Mouse (Mus musculus) layer of hippocampus, adult 9-10 months (tissue): ENCODE measurements around the gene Rufy3.
A peak's percentile ranks its signal among the peaks of the same experiment; 100 is the strongest.

ENCODE experiments used
- DNase-seq: peaks from one replicate; pipeline ENCODE4 v3.0.0; 2022; ENCODE audit warnings: low spot score

The Rufy3 gene

DNA sequence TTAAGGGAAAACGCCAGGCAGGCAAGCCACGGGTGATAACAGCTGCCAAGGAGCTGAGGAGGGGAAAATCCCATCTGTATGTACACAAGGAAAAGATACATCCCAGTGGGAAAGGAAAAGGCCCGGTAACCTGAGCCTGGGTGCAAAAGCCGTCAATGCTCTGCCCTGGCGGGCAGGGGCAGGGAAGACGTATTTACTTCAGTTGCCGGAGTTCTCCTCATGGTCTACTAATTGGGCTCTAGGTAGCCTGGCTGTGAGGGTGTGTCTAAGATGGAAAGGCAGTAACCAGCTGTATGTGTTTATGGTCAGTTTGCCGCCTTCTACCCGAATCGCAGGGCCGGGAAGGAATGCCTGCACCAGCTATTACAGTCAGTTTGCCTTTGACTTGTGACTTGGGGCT is 64.3 kb downstream of the Rufy3 start:
- DNase-seq = no peak

DNA sequence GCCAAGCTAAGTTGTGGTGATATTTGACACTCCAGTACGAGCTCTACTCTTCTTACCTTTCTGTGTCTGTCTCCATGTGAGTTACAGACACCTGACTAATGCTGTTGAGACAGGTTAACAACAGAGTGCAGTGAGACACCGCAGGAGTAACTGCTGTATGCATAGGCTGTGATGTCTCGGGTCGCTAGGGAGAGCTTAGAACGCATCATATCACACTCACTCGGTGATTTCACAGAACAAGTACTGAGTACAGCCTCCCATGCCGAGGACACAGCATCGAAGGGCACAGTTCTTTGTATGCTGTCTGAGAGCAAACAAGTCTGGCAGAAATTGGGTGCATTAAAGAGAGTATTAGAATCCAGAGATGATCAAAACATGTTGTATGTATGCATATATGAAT is 65.1 kb downstream of the Rufy3 start:
- DNase-seq = no peak

DNA sequence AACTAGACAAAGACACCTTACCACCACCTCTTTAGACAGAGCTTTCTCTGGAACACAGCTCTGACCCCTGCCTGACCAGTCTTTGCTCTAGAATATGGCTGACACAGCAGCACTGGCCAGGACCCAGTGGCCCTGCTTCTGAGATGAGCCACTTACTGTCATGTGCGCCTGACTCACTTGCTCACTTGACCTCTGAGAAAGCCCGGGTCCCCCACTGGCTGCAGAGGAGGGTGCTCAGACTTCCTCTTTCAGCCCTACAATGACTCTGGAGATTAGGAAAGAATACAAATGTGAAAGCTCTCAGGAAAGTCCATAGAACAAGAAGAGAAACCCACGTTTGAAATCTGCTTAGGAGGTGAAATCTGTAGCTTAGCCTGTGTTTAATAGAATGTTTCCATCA is 66.0 kb downstream of the Rufy3 start:
- DNase-seq = peak; percentile 31

DNA sequence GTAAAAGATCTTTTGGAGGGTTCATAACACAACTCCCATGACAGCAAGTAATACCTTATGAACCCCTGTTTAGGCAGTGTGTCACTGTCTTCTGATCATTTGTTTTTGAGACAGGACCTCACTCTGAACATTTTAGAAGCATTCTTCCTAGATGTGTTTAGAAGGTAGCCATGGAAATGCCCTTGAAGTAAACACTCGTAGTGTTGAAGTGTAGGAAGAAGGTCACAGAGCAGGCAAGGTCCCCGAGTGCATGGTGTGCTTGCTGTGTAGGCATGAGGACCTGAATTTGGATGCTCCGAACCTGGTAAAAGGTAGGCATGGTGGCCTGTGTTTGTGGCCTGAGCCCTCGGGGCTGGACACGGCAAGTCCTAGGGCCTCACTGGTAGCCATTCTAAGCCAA is 66.7 kb downstream of the Rufy3 start:
- no peak for DNase-seq

DNA sequence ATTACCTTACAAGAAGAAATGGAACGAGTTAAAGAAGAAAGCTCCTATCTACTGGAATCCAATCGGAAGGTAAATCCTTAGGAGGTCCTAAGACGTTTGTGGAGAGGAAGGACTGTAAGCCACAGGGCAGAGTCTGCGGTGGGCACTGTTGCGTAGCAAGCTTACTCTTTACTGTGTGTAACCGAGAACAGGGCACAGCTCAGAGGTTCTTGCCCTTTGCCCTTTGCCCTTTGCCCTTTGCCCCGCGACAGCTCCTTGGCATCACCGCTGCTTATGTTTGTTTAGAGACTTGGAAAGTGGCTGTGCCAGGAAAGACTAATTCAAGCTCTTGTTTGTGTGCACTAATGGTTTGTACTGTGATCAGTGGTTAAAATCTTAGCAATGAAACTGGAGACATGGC is 67.6 kb downstream of the Rufy3 start:
- DNase-seq = no peak

DNA sequence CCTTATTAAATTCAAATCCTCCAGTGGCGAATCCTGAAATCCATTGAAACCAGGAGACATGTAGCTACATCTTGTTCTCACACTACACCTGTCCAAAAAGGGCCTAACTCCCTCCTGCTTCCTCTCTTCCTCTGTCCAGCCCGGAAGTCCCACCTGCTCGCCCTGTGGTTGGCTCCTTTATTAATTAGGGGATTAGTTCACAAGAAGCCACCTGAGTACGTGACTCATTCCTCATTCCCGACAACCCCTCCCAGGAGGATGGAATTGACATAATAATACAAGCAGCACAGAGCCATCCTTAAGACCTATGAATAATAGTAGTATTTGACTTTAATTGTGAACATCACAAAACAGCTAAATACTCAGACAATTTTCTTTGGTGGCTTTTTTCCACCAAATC is 69.2 kb downstream of the Rufy3 start:
- no peak for DNase-seq

DNA sequence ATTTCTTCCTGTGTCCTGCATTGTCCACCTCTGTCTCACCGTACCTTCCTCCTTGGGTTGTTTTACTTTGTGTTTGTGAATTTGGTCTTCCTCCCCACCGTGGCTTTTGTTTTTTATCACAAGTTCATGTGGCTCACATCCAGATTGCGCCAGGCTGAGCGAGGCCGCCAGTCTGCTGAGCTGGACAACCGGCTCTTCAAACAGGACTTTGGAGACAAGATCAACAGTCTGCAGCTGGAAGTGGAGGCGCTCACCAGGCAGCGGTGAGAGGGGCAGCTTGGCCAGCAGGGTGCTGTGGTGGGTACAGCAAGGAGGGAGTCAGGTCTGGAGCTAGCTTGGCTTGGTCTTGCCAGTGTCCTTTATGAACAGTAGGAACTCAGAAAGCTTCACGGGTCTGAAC is 77.9 kb downstream of the Rufy3 start:
- DNase-seq = no peak

DNA sequence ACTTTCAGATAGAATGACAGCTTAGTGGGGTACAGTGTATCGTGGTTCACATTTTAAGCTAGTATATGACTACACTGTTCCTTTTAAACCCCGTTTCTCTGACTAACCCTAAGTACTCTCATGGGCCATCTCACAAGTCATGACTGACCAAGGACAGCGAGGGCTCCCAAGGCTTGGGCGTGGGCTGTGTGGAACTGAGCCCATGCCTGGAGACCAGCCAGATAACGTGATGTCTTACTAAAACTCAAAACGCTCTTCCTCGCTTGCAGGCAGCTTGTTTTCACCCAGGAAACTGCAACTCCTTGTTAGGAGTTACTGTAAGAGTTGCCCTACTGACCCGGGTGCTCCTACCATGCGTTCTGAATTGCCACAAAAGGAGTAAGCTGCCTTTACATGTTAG is 78.7 kb downstream of the Rufy3 start:
- DNase-seq = no peak

DNA sequence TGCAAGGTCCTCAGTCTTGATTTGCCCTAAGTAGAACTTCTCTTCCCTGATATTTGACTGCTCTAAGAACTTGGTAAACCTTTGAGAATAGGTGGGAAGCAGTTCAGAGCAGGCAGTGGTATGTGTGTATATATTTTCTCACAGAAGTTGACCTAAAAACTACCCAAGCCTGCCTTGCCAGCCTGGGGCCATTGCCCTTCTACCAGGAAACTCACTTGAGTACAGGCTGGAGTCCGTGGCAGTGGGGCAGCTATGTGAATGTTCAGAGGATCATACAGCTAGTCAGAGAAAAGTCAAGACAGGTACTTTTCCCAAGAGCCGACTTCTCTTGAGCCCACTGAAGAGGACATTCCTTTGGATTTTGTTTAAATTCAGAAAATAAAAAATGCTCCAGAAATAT is 80.1 kb downstream of the Rufy3 start:
- no peak for DNase-seq

DNA sequence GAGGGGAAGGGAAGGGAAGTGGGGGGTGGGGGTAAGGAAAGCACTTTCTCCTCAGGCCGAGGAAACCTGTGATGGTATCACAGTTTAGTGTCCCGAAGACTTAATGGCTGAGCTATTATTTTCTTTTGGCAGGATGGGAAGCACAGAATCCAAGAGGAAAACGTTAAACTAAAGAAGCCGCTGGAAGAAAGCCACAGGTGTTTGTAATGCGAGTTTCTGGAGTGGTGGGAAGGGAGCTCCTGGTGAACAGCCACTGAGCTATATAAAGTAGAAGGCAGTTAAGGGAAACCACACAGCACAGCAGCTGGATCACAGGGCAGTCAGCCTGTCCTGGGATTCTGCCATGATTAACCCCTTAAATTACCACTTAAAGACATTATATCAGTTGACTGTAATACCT is 80.6 kb downstream of the Rufy3 start:
- no peak for DNase-seq

DNA sequence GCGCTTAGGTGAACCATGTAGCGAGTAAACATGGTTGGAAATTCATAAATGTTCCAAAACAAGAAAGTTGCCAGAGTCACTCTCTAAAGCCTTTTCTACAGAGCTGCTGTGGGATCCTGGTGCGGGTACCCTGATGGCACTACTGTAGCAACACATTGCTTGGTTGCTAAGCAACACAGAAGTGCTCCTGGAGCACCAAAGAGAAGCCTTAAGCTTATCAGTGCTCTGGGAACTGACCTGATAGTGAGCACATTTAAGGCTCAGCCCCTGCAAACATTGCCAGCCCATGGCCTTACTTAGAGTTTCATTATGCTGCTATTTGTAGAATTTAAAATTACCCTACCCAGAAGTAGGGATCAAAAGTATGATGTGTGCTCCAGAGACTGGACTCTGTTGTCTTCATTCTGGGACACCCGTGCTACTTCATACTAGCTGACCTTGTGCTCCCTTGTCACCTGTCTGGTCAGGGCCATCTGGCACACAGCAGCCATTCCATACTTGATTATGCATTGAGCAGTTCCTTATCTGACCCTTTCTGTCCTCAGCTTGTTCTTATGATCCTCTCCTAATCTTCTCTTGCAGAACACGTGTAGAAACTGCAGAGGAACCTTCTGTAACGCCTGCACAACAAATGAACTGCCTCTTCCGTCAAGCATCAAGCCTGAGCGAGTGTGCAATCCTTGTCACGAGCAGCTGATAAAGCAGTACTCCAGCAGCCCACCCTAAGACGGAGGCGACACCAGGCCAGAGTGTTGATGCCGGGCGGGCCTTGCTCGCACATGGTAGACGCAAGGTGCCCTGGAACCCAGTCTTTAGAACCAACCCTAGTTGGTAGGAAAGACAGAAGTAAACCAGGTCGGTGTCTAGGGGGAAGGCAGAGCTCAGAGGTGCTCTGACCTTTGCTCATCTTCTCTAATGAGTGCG is 84.7 kb downstream of the Rufy3 start:
- DNase-seq = no peak

DNA sequence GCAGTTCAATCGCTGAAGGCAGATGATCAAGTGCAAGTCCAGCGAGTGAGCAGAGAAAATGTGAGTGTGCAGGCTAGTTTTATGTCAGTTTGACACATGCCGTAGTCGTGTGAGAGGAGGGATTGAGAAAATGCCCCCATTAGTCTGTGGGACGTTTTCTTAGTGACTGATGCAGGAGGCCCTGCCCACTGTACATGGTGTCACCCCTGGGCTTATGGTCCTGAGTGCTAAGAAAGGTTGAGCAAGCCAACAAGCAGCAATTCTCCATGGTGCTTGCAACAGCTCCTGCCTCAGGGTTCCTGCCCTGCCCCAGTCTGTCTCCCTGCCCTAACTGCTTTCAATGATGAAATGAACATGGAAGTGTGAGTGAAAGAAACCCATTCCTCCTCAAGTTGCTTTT is 87.7 kb downstream of the Rufy3 start:
- no peak for DNase-seq

DNA sequence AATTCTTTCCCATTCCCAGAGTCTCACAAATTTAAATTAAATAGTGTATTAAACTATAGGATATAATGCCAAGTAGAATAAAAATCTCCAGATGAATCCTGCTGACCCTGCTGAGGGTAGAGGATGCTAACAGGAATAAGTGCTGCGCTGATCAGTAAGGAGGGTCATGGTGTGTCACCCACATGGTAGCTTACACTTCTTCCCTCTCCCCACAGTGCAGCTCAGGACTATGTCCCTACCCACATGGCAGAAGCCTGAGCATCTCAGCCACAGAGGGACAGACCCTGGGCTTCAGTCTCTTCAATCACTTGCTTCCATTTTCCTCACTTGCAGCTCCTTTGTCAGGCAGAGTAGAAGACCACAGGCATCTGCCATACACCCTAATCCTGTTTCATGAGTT is 93.0 kb downstream of the Rufy3 start:
- DNase-seq = no peak

DNA sequence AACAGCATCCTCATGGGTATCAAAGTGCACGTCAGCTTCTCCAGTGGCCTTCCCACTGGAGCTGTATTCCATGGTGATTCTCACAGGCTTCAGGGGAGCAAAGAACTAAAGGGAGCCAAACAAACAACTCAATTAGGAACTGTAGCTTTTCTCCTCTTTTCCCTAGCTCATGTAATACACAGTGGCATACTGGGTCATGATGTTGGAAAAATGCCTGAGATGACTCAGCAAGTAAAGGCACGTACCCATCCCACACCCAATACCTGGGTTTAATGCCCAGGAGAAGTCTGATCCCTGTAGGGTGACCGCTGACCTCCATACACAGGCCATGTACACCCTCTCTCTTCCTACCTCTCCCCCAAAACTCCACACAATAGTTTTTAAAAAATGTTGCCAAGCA is 98.3 kb downstream of the Rufy3 start:
- DNase-seq = no peak

DNA sequence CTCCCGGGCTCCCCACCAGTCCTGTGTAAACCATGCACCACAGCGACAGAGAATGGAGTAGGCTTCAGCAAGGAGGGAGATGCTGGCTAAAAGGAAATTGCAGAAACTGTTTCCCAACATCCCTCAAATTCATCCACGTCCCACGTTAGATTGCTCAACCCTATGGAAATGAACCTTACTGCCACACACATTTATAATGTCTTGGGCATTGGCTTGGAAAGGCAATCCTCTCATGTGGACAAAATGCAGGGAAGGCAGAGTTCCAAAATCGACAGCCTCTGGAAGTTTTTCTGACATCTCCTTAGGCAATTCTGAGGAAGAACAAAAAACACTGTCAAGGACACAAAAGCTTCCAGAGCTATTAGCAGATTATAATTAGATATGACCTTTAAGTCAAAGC is 99.0 kb downstream of the Rufy3 start:
- DNase-seq = no peak

DNA sequence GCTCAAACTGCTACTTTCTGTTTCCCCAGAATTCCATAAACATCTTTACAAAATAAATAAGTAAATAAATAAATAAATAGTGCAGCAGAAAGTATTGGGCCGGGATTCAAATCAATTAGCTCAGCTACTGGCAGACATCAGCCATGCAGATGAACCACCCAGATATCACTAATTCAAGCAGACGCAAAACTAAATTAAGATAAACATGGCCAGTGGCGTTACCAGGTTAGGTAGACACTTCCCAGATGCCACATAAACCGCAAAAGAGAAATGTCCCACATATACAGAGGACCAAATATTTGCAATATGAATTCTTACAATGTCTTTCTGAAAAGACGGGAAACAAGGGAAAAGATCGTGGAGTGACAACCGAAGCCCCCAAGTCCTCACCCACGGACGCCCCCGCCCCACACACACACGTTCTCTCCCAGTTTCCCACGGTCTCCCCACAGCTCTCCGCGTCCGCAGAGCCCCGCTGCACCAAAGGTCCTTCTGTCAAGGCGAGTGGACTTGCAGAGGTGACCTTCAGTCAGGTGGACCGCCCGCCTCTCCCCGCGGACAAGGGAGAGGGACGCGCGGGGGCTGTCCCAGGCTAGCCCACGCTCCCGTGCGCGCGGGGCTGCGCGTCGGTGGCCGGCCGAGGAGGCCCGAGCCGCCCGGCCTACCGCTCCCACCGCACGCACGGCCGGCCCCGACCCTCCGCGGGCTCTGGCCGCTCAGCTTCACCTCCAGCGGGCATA is 110.0 kb downstream of the Rufy3 start:
- DNase-seq = no peak

DNA sequence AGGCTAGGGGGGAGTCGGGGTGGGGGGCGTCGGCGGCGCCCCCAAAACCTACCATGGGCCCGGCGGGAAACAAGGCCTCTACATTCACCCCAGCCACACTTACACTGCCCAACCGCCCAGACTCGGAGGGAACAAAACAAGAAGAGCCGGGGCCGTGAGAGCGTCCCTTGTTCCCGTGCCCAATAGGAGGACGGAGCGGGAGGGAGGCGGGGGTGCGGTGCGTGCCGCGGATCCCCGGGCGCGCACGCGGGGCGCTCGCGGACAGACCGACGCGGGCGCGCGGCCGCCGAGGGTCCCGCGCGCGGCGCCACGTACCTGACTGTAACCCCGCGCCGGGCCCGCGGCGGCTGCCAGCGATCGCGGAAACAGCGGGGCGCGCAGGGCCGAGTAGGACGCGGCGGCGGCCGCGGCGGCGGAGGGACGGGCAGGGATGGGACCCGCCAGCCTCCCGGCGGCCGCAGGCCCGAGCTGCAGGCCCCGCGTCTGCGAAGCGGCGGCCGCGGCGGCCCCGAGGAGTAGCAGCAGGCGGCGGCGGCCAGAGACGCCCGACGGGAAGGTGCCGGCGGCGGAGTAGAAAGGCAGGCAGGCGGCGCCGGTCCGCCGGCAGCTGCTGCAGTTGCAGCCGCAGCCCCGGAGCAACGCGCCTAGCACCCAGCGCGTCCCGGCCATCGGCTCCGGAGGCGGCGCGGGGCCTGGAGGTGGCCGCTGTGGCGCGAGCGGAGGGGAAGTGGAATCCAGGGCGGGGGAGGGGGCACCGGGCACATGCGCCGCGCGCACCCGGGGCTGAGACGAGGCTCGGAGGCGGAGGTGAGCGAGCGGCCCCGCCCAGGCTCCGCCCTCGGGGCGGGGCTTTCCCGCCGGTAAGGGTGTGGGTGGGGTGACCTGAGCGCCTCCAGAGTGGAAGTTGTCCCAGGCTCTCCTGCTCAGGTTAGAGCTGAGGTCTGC is 110.9 kb downstream of the Rufy3 start, which contains the start of gene Grsf1:
TSS of gene Grsf1 (minus strand) at position 729 of the 945 bp plus-strand sequence.
- peak; percentile 38 for DNase-seq

DNA sequence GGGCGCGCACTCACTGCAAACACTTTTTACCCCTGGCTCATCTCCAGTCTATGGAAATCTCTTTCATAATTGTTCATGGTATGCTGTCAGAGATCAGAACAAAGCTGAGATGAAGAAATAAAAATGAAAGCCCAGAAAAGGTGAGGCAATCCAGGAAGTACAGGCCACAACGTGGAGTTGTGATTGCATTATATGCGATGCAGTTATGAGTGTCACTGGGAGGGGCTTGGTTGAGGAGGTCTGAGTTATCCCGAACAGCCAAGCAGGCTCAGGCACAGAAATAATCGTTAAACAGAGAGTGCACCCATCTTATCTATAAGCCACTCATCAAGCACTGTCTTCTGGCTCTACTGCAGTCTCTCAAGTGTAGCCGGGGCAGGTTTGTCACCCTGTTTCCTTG is 114.1 kb downstream of the Rufy3 start:
- no peak for DNase-seq

DNA sequence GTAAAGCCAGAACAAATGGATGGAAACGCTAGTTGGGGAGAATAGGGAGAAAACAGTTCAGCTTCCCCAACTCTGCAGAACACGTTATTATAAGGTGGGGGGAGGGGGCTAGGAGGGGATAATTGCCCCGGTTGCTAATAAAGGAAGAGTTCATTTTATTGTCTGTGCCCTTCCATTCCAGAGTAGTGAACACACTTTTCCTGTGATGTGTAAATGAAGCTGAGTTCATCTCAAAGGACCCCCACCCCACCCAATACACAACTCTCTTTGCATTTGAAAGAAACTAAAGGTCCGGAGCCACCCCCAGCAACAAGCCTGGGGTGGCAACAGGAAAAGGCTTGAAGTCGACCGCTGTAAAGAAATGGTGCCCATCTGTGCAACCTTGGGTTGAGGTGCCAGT is 114.5 kb downstream of the Rufy3 start:
- DNase-seq = no peak

DNA sequence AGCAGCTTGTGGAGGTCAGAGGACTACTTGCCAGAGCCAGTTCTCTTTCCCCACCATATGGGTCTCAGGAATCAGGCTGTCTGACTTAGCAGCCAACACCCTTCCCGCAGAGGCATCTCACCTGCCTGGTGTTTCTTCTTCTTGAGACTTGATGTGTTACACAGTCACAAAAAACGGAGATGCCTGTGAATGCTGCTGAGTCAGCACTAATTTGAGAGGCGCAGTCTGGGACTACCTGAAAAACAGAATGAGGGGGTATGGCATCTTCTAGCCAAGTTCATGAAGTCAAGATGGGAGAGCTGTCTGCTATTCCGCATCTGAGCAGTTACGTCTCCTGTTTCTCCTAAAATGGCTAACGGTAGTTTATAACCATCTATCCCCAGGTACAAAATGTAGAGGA is 115.7 kb downstream of the Rufy3 start:
- no peak for DNase-seq

DNA sequence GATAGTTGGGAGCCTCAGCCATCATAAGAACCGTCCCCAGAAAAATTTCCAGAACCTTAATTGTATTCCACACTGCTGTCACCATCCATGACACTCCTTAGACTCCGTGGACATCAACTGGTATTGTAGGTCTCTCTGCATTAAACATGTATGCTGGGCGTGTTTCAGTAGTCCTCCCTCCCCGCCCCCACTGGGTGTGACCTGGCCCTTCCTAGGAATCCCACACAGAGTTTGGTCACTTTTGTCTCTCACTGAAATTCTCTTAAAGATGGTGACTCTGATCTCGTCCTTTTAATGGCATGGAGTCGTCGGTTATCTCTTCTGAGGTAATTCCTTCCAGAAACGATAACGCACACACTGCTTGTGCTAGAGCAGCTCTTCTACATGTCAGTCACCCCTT is 118.9 kb downstream of the Rufy3 start:
- no peak for DNase-seq

DNA sequence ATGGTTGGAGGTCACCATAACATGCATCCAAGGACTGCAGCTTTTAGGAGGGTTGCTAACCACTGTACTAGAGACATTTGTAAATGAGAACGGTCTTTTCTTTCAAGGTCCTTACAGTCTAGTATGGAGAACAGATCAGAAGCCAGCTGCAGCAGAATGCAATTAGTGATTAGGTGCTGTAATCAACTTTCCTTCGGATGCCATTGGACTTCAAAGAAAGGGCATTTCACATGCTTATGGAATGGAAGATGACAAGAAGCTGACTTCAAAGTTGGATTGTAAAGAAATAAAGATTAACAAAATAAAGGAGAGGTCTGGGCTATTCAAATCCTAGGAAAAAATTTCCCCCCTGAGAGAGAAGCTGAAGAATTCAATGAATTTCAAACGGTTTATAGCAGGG is 119.4 kb downstream of the Rufy3 start:
- DNase-seq = no peak
